Mouse (Mus musculus) naive thymus-derived CD4-positive, alpha-beta T cell, adult 2 months (primary cell): ENCODE measurements around the gene Nek7.
A peak's percentile ranks its signal among the peaks of the same experiment; 100 is the strongest.

Experiments used
- DNase-seq: peaks from one replicate; pipeline ENCODE4 v3.0.0-alpha.2; 2011; ENCODE audit warnings: low read depth

Nek7 gene

DNA sequence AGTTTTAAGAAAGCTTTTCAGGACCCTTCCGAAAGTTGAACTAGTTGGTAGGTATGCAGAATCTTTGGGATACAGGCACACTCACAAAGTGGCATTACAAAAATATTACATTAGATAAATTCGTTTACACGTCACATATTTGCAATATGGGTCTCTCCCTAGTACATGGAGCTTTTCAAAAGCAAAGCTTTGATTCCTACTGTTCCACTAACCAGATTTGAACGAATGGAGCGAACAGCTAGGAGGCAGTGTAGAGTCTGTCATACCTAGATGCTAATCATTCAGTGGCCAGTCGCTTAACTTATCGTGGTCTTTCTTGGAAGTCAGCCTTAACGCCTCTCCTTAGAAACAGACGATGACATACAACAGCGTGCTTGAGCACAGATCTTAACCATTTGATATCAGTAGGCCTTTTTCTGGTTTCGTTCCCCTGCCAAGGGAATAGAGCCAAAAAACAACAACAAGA, at the start of gene Nek7:
TSS of gene Nek7 (minus strand) at position 146 of the 466 bp plus-strand sequence.
- peak; percentile 77 for DNase-seq

DNA sequence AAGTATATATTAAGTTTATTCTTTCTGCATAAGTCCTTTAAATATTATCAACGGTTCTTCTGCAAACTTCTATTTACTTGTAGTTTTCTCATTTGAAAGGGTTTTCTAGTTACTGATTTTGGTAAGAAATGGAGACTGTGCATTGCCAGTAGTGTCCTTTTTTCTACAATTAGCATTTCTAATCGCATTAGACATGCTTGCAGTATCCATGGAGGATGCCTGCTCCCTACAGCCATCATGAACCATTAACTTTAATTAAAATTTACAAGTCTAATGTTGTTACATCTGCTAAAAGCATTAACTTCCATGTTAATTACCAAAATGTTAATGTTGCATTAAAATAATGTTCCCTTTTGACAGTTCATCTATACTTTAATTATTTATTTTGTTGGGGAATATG, 42.4 kb upstream of the Nek7 start:
- no peak for DNase-seq

DNA sequence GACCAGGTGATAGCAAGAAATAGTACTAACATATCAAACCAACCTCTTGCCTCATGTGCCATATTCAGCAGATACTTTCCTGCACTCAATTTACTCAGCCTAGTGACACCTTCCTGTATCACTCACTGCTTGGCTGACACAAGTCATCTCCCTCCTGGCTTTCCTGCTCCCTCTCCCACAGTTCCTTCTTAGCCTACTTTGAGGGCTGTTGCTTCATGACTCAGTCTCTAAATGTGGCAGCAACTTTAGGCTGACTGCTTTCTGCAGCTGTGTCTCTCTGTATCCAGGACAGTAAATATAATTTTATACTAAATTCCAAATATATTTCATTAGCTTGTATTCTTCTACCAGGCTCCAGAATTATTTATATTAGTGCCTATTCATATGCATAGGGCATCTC, 34.3 kb upstream of the Nek7 start:
- DNase-seq, result no peak

DNA sequence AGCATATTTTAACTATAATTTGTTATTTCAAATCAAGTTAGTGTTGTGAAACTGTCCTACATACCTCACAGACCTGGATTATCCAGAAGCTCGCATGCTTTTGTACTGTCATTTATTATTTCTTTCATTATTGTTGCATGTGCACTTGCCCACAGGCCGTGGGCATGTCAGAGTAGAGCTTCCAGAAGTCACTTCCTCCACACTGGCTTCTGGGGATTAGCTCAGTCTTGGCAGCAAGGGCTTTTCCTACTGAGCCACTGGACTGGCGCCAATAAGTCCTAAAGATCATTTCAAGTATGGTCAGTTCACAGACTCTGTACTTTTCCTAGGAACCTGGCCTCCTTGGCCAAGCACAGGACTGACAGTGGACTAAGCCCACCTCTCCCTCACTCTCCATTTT, 25.1 kb upstream of the Nek7 start:
- no peak for DNase-seq

DNA sequence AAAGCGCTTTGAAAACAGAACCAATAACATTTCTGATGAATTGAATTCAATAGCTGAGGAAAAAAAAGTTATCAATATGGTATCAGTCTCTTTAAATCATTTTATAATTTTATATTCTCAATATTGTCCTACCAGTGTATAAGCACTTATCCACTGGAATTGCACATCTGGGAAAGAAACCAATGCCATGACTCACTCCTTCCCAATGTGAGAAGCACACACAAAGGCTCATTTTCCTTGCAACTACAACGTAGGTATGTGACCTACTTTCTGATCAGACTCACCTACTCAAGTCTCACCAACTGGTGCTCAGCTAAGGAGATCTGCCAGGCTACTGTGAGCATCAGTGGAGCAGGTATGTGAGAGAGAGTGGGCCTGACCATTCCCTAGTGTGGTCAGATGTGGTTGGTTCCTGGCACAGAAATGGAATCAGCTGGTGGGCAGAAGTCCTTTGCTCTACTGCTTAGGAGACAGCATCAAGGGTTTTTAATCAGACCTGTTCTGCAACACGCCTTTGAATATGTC, 23.4 kb upstream of the Nek7 start:
- no peak for DNase-seq

DNA sequence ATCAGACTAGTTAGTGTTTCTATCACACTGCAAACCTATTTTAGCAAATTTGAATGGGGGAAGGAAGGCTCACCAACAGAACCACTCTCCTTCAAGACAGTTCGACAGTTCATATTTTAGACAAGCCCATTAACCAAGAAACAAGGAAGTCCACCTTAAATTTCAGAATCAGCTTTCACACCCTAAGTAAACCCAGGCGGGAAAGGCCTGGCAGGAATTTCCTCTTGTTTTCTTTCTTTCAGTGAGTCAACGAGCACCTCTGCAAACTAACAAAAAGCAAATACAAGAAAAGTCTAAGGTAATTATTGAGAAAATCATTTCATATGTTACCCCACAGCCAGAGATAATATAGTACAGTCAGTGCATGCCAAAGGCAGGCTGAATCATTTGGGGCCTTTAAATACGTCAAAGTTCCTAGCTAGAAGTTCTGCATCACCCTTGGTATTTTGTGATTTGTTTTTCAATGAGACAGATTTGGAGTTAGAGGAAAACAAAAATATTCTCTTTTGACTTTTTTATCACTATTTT, 21.1 kb upstream of the Nek7 start:
- no peak for DNase-seq

DNA sequence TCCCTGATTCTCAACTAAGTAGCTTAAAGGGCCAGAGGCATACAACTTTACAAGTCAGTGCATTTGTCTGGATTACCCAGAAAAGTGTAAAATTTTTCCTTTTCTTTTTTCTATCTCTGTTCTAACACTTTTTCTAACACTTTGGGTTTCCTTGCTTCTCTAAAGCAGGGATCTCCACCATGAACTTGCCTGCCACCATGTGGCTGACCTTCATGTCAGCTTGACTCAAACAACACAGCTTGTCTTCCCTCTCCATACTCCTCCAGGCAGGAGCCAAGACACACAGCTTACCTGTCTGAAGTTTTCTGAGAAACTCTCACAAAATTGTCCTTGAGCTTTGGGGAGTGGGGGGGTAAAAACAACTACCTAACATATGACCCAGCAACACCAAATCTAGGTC, 17.9 kb upstream of the Nek7 start:
- DNase-seq, result peak; percentile 52

DNA sequence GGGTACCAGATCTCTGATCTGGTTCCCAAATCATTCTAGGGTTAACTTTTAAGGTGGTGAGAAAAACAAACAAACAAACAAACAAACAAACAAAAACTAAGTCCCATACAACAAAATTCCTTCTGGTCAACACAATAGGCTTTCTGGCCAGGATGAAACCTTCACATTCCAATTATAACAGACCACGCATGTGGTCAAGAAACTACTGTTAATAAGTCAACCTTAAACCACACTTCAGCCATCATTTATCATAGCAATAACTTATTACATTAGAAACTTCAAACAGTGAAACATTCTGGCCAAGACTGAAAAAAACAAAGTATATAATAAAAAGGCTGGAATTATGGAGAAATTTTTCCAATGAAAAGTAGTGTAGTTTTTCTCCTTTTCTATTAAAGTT, 14.6 kb upstream of the Nek7 start:
- DNase-seq, result no peak

DNA sequence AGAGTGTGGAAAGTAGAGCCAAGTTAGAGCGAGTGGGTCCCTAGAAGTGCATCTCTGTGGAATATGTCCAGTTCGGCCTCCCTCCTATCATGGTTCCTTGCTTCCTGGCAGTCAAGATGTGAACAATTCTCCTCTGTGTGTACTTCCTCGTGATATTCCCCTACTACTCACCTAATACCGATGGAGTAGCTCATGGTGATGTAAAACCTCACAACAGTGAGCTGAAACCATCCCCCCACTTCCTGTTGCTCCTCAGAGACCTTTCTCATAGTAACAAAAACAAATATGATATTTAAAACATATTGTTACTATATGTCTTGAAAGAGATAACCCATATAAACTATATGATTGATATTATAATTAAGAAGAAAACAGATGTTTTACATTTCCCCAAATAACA, 9.0 kb upstream of the Nek7 start:
- peak; percentile 25 for DNase-seq

DNA sequence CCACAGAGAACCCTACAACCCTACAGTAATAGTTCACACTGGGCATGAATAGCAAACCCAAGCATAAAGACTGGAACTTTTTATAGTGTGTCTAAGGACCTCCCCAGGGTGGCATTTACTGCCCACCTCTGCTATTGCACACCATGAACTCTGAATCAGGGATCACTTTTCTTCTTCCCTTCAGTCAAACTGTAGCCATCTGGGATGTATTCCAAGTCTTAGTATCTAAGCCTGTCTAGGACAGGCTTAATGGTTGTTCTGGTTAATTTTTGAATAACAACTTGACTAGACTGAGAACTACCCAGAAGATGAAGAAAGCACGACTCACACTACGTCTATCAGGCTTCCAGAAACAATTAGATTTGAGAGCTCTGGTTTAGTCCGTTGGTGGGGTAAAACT, 8.5 kb upstream of the Nek7 start:
- no peak for DNase-seq

DNA sequence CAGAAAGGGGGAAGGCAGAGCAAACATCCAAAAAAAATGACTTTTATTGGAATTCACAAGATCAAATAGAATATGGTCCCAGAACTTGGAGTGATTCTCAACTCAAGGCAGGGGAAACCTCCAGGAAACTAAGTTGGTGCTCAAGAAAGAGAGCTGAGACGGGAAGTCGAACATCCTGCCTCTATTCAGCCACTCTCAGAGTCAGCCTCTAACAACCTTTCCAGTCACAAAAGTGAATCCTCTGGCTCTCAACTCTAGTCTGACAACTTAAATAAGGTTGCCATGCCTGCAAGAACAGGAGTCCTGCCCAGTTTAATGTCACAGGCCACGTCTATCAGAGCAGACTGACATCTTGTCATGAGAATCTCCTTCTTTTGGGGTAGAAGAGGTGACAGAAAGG, 7.9 kb upstream of the Nek7 start:
- DNase-seq, result peak; percentile 50

DNA sequence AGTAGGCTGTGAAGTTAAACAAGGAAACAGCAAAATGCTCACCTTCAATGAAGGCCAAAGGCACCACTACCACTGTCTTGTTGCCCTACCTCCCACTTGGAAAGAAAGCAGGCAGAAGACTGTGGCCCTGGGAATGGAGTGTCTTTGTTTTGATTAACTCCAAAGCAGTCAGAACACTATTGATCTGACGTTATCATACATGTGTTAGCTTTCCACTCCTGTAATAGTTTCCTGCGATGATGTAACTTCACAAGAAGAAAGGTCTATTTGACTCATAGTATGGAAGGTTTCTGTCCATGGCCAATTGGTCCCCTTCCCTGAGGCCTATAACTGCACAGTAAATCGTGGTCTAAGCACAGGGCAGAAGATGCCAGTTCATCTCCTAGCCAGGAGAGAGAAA, 6.3 kb upstream of the Nek7 start:
- DNase-seq, result no peak

DNA sequence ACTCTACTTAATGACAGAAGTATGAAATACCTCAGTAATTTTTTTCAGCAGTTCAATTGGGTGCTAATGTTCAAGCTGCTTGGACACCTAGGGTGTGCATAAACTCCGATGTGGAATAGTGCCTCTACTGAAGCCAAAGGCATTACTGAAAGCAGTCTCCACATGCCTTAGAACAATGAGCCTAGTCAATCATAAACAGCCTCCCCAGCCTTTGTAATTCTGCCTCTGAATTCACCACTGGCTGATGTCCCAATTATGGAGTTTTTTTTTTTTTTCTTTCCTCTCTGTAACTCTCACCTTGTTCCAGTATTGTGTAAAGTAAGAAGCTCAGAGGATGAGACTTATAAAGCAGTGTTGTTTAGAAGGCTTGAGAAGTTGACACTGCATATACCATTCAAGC, 3.9 kb upstream of the Nek7 start:
- DNase-seq, result no peak

DNA sequence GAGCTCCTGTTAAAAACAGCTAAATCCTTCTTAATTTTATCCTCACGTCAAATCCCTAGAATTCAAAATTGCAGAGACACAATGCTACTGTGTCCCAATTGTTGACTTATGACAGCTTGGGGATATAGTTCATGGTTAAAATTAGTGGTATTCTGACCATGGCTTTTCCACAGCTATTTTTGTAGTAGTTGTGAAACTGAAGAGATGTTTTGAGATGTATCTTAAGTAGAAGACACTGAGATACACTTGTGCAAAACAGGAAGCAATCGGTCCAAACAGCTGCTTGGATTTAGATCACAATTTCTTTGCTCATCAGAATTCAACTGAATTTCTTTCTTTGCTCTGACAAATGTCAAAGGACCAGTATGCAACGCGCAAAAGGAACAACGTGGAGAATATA, 2.9 kb upstream of the Nek7 start:
- DNase-seq, result no peak

DNA sequence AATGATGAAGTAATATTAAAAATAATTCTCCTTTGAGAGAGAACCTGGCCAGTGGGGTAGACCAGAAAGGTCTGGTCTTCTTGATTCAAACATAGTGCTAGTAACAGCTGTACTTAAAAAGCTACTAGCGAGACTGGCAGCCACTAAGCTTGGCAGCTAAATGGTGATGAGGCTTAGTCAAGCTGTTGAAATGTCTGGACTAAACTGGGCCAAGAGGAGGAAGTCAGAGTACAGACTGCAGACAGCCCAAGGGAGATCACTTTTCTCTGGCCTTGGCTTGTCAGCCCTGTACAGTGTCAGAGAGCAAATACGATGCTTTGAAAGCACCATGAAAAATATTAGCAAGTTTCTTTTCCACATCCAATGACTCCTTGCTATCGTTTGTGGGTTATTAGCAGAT, 2.5 kb upstream of the Nek7 start:
- DNase-seq, result no peak

DNA sequence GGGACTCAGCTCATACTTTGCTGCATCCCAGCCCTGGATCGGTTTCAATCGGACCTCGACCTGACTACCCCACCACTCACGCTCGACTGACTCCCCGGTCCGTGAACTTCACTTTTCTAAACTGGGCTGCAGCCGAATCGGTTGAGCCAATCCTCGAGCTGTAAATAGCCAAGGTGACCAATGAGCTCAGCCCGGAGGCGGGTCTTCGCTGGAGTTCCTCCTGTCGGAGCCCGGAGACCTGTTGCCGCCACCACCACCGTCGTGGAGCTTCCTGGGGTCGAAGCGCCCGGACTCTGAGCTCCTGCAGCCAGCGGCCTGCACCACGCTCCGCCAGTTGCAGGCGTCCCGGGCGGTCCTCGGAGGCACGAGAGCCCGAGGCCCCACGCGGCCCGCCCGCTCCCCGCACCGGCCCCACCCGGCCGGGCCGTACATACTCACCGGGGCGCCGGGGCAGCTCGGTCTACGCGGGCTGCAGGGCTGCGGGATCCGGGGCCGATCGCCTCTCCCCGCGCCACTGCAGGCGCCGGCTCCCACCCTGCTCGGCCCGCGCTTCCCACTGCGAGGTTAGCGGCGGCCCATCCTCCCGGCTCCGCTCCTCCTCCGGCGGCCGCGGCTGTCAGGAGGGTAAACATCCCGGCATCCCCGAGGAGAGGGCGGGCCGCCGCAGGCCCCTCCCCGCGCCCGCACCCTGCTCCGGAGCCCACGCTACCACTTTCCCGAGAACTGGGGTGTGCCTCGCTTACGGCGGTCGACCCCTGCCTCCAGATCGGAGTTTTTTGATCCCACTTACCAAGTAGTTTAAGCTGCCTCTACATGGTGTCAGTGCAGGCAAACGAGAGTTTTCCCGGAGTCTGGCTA, 598 bp downstream of the Nek7 start:
- peak; percentile 95 for DNase-seq

DNA sequence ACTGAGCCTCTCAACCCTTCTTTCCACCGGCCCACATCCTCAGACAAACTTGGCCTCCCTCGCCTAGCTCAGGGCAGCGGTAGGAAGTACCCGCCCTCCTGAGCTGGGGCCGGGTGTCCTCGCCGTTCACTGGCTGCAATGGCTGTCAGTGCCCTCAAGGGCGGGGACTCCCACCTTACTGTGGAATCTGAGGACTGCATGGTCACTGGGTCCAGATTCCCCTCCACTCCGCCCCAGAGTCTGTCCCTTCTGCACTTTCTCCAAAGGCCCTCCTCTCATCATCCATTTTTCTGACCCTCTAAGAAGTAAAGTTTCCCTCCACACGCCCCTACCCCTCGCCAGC, 2.0 kb downstream of the Nek7 start:
- peak; percentile 79 for DNase-seq

DNA sequence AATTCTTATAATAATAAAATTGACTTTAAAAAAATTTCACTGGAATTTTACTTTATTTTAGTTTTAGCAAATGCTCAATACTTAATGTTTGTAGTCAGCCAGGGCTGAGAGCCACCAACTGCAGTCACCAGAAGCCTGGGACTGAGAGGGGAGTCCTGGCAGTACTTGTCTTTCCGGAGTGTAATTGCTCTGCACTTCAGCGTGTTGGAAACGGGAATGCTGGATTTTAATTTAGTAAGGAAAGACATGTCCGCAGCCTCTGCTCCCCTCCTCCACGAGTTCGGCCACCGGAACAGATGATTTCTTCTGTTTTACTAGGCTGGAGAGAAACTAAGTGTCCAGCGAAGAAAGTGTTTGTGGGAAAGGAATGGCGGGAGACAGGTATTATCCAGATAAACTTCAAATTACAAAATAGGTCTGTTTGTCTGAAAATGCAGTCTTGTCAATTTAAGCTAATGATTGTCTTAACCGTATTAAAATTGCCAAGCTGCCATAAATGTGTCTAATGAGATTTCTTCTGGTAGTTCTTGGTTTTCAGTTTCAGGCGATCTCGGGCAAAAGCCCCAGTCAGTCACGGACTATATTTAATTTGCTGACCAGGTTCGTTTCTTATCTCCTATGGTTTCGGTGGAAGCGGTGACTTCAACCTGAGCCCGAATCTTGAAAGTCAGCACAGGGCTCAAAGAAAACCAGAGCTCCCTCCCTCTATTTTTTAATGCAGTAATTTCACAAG, 2.5 kb downstream of the Nek7 start:
- DNase-seq, result no peak

DNA sequence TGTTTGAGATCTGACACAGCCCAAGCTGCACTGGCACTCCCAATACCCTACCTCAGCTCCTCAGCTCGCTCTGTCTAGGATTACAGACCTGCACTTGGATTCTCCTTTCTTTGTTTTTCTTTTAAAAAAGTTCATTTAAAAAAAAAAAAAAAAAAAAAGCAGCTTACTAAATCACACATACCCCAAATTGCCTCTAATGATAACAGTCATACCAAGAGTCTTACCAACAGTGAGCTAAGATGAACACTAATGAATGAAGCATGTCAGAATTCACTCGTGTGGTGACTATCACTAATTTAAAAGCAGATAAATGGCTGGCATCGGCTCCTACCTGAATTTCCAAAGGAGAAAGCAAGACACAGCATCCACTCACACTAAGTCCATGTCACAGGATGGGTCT, 4.6 kb downstream of the Nek7 start:
- no peak for DNase-seq

DNA sequence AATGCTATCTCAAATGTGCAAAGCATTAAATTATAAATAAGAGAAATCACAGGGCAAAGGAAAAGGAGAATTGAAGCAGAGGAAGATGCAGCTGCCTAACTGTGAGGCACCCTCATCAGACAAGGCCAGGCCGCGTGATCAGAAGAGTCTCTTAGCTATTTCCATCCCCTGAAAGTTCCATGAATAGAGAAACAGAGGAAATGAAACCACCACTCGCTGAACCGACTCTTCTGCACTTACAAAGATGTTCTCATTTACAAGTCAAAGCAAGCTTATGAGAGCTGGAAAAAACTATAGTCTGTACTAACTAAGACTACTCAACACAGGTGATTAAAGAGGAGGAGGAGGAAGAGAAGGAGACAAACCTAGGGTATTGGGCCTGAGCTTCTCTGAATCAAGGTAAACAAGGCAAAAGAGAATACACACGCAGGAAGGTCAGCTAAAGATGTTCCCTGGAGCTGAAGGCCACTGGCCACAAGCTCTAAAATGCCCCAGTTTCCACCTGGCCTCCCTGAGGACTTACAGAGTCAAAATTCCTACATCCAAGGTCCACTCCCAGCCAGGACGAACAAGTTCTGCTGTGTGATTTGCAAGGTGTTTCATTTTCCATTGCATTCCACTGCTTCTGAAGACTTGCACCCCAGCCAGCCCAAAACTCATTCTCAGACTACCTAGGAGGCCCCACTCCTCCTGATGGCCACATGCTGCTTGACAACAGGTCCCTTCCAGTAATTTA, 5.2 kb downstream of the Nek7 start:
- DNase-seq, result peak; percentile 62

DNA sequence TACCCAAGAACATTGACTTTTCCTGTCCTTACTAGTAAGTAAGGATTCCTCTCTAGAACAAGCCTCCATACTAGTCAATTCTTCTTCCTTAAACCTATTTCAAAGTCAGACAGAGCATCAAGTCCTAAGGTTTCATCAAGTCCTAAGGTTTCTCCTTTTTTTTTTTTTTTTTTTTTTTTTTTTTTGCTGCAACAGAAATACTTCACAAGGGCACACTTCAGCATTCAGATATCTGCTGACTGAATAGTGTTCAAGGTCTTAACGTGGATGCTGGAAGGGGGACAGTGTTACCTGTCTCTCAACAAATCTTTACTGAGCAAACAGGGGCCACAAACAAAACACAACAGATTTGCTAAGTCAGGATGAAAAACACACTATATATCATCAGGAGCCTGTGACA, 7.8 kb downstream of the Nek7 start:
- no peak for DNase-seq

DNA sequence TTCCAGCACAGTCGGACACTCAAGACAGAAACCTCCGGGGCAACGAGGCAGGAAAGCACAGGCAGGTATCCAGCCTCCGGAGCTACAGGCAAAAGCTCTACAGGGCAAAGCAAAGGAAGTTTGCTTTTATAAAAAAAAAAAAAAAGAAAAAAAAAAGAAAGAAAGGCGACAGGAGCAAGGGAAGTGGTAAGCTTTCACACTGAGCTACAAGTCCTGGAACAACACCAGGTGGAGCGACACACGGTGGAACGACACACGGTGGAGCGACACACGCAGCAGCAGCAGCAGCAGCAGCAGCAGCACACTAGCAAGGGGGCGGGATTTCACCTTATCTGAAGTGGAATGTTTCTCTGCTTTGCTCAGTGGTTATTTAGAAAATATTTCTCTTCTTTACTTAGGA, 10.8 kb downstream of the Nek7 start:
- DNase-seq, result no peak
